In genomic region chr3:51208633-51209032, GRCm38 (mm10) we compare ENCODE assay signal across 19 mouse cellular contexts.
"Had no signal": no experiment of that assay in that cellular context is flagged by ENCODE, and none has a peak within 500 bp of the region (broad histone marks: within the 10 kb centered on the region; RNA-seq: fewer than 3 reads in every experiment).

No protein-coding gene starts in this region.

- H3K9ac ChIP-seq: kidney, embryonic 15.5 days; limb, embryonic 12.5 days; limb, embryonic 15.5 days; liver, embryonic 13.5 days; lung, embryonic 15.5 days; stomach, embryonic 15.5 days had no signal

- H3K4me3 ChIP-seq: kidney, embryonic 15.5 days; limb, embryonic 12.5 days; limb, embryonic 15.5 days; liver, embryonic 13.5 days; lung, embryonic 15.5 days; stomach, embryonic 15.5 days had no signal

- H3K27ac ChIP-seq: kidney, embryonic 15.5 days; limb, embryonic 12.5 days; limb, embryonic 15.5 days; liver, embryonic 13.5 days; lung, embryonic 15.5 days; stomach, embryonic 15.5 days had no signal

- H3K4me1 ChIP-seq: limb, embryonic 15.5 days; liver, embryonic 13.5 days; lung, embryonic 15.5 days; stomach, embryonic 15.5 days had no signal

- H3K9me3 ChIP-seq: kidney, embryonic 15.5 days; limb, embryonic 15.5 days; liver, embryonic 13.5 days; lung, embryonic 15.5 days; stomach, embryonic 15.5 days had no signal

- H3K4me2 ChIP-seq: kidney, embryonic 15.5 days; limb, embryonic 12.5 days; limb, embryonic 15.5 days; liver, embryonic 13.5 days; lung, embryonic 15.5 days; midbrain, embryonic 11.5 days; stomach, embryonic 15.5 days had no signal

- H3K27me3 ChIP-seq: kidney, embryonic 15.5 days; limb, embryonic 12.5 days; limb, embryonic 15.5 days; liver, embryonic 13.5 days; lung, embryonic 15.5 days; stomach, embryonic 15.5 days had no signal

- H3K36me3 ChIP-seq: kidney, embryonic 15.5 days; limb, embryonic 12.5 days; limb, embryonic 15.5 days; liver, embryonic 13.5 days; lung, embryonic 15.5 days; stomach, embryonic 15.5 days had no signal

- DNase-seq: kidney, adult 2 months; kidney, postnatal 10 days; kidney, postnatal 36 days; layer of hippocampus, postnatal 36 days; left cerebral cortex, postnatal 4 days; liver, embryonic 13.5 days; lung, adult 18-20 months; lung, postnatal 10 days; lung, postnatal 36 days; midbrain, embryonic 14.5 days; spleen, adult 18-20 months; thymus, postnatal 25 days had no signal

- ATAC-seq: intestine, postnatal 0 days had no signal
